Mouse (Mus musculus) adrenal gland, adult 8-10 months (tissue): ENCODE measurements around the gene Snx30. TPM values are rescaled to one million over a fixed set of nuclear protein-coding genes. Genes with fewer than 3 reads are reported as not detected.

Experiments used
- DNase-seq: peaks from one replicate; pipeline ENCODE4 v3.0.0; 2022
- total RNA-seq, 4 experiments: library from RNA; stranded (reverse); gene quantifications; 2 replicates each; pipeline ENCODE4 v1.2.4; 2022

Gene Snx30
- total RNA-seq, 4 experiments from 2014 or later = 6.6 to 10.2 (median 8.9) TPM

GRCm38 (mm10) chr4:59873830-59874229 is 68.2 kb downstream of the Snx30 start:
- no peak for DNase-seq

GRCm38 (mm10) chr4:59876570-59876969 is 70.9 kb downstream of the Snx30 start:
- DNase-seq = no peak

DNA sequence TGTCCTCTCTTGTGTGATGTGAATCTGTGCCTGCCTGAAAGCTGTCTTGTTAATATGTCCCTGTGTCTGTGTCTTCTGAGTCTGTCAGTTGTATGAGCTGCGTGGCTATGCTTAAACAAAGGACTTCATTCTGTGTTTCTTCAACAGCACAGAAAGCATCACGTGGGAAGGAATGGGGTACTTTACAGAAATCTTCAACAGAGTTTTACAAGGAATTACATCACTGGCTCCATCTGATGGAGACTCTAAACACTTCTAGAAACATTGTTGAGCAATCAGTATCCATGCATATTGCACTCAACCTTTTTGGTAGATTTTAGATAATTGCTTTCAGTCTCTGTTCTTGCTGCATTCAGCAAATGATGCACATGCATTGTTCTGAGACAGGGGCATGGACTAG is 71.4 kb downstream of the Snx30 start:
- no peak for DNase-seq

- DNase-seq = no peak
These were observed 73.0 kb downstream of the Snx30 start for GRCm38 (mm10) chr4:59878595-59878994.

GRCm38 (mm10) chr4:59879444-59879843 is 73.8 kb downstream of the Snx30 start:
- DNase-seq = no peak

DNA sequence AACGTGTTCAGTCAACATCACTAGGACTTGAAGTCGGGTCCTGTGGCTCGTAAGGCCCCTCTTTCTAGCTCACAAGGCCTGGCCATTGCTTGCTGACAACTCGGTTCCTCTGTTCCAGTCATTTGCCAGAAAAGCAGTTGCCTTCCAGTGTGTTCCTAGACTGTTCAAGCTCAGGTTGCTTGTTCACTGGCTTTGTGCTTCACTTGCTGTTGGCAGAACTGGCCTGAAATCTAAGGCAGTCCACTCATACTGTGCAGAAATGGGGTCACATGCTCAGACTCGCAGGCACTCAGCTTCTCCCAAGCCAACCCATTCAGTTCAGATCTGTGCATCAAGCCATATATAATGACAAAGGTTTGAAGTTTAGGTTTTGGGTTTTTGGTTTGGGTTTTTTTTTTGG is 75.1 kb downstream of the Snx30 start:
- DNase-seq = no peak

- DNase-seq = no peak
These were observed 75.6 kb downstream of the Snx30 start for GRCm38 (mm10) chr4:59881210-59881609.

DNA sequence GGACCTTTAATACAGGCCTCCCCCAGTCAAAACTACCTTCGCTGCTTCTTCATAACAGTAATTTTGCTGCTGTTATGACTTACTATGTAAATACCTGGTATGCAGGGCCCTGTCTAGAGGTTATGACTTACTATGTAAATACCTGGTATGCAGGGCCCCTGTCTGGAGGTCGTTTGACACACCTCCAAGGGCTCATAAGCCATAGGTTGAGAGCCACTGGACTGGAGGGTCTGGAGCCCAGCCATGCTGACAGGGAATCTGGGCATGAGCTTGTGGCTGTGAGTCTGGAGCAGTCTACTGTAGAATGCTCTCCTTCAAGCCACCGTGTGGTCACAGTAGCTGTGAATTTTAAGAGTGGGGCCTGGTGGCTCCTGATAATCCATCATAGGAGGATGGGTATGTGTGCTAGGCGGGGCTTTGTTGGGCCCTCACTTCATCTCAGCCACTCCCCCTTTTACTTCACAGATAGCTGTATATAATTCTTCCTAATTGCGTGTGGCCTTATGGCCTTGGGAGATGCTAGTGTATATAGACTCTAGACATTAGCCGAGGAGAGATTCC is 78.6 kb downstream of the Snx30 start:
- DNase-seq = no peak

- DNase-seq = no peak
These were observed 80.6 kb downstream of the Snx30 start for GRCm38 (mm10) chr4:59886281-59886680.

- no peak for DNase-seq
These were observed 81.4 kb downstream of the Snx30 start for GRCm38 (mm10) chr4:59887011-59887410.

DNA sequence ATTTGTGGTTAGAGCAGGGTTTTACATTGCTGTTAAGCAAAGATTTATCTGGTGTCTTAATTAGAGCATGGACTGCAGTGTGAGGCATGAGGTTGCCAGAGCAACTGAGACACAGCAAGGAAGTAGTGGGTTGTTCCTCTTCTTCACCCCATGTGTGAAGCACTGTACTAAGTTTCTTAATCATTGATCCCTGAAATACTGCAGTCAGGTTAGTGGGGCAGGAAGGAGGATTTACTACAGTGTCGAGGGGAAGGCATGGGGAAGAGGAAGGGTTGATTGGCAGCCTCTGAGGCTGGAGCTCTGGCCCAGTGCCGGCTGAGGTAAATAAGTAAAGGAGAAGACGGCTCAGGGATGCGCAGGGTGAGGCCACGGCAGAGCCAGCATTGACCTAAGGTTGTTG is 82.4 kb downstream of the Snx30 start:
- no peak for DNase-seq

GRCm38 (mm10) chr4:59890086-59890600 is 84.5 kb downstream of the Snx30 start:
- no peak for DNase-seq

GRCm38 (mm10) chr4:59891723-59892416 is 86.2 kb downstream of the Snx30 start:
- no peak for DNase-seq

GRCm38 (mm10) chr4:59892731-59893130 is 87.1 kb downstream of the Snx30 start:
- DNase-seq = no peak

DNA sequence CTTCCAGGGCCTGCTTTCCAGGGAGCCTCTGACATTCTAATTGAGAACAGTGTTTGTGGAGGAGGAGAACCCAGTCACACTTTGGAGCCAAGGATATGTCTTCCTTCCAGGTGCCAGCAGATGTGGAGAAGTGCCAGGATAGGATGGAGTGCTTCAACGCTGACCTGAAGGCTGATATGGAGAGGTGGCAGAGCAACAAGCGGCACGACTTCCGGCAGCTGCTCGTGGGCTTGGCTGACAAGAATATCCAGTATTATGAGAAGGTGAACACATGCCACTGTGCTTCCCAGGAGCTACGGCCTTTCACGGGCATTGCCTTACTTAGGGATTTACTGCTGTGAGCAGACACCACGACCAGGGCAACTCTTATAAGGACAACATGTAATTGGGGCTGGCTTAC is 88.8 kb downstream of the Snx30 start:
- no peak for DNase-seq

DNA sequence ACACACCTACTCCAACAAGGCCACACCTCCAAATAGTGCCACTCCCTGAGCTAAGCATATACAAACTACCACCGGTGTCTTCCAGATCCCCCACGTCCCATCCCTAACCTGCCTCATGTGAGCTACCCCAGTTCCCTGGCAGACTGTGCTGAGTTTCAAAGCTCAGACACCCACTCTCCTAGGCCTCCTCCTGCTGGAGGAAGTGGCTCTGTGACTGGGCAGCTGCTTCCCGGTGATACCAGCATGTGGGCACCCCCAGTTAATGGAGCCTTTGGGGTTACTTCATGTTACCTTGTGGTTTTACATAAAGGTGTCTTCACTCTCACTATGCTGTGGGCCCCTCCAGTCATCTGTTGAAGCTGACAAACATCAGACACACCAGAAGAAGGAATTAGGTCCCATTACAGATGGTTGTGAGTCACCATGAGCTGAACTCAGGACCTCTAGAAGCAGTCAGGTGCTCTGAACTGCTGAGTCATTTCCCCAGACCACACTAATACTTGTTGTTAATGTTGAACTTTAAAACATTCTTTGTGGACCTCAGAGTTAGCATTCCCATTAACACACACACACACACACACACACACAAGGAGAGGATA is 89.4 kb downstream of the Snx30 start:
- no peak for DNase-seq

DNA sequence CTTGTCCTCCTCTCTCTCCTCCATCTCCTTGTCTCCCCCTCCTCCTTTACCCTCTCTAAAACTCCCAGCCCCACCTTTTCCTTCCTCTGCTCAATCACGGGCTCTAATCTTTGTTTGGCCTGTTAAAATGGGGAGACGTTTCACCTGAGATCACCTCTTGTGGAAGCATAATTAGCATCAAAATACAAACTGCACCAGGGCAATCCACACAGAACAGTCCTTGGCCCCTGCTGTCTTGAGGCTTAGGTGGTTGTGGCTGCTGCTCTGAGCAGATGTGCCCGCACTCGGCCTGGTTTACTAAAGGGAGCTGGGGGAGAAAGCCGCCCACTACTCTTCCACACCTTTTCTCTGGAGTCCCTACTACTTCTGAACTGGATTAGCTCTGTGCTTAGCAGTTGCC is 90.4 kb downstream of the Snx30 start:
- DNase-seq = no peak

GRCm38 (mm10) chr4:59897814-59898520 is 92.3 kb downstream of the Snx30 start:
- DNase-seq = no peak

- DNase-seq = no peak
These were observed 92.9 kb downstream of the Snx30 start for GRCm38 (mm10) chr4:59898521-59898919.

DNA sequence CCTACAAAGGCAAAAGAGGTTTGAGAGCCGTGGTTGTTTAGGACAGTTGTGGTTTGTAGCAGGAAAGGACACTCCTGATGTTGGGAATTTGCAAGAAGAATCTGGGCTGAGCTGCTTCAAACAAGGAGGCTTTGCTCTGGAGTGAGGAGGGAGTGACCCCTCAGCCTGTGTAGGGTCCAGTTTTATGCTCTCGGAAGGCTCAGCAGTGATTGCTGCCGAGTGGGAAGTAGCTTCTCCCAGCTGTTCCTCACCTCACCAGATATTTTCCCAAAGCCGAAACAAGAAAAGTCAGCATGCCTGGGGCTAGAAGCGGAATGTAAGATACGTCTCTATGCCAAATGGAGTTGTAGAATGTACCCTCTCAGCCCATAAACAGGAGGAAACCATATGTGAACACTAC is 96.2 kb downstream of the Snx30 start:
- no peak for DNase-seq

DNA sequence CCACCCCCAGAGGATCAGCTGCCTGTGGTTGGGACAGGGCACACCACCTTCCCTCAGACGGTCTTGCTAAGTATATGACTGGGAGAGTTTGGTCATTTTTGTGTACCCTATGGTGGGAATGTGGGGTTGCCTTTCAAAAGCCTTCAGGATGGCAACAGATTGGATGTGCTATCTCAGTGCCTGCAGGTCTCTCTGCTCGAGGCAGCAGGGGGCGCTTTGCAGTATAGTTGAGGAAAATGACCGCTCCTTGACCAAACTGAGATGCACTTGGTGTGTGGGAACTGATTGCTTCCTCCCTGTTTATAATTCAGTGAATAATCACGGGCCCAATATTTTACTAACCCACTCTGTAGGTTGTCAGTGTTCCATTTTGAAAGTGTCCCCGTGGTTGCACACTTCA is 96.9 kb downstream of the Snx30 start:
- DNase-seq = no peak

DNA sequence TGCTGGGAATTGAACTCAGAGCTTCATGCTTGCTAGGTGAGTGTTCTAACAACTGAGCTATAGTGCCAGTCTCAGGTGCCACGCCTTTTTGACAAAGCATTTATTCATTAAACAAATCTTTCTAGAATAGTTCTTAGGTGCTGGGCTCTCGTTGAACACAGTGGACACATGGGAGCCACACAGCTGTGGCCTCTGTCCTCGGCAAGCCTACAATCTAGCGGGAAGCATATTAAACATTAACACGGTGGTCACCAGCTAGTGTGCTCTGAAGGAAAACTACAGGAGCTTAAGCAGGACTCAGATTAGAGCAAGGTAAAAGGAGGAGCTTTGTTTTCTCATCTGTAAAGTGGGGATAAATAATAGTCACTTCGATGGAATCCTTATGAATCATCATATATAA is 101.5 kb downstream of the Snx30 start:
- DNase-seq = no peak

DNA sequence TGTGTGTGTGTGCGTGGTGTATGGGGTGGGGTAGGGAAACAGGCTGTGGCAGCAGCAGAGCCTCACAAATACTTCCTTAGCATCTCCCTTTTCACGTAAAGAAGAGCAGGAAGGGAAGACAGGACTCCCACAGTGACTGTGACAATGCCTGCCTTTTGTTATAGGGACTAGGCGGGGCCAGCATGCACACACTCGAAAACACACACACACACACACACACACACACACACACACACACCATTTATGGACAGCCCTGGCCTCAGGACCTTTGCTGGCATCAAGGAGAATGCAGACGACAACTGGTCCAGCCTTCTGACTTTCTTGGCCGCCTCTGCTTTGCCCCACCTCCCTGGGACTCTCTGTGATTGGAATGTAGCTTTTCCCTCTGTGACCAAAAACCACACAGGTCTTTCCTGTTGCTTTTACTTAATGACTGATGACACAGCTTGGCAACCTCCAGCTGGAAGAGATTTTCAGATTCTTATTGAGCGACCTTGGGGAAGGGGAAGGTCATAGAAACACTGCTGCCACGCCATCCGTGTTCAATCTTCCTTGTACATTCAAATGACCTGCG is 102.1 kb downstream of the Snx30 start:
- DNase-seq = no peak
